Mouse (Mus musculus) liver, adult 2 months (tissue): ENCODE data around the gene Gm27021. TPM values are rescaled to one million over a fixed set of nuclear protein-coding genes. Genes with fewer than 3 reads are reported as not detected.

ENCODE experiments used
- DNase-seq: peaks from one replicate; pipeline ENCODE4 v3.0.0-alpha.2; 2011; ENCODE audit warnings: low read depth, low spot score; ENCODE audit errors: extremely low read depth
- H3K27ac ChIP-seq: fragments of 200-500 bp; replicated peaks from 2 replicates; pipeline ENCODE4 v1.5.1; 2012; ENCODE audit warnings: low read depth, mild to moderate bottlenecking, control low read depth, inconsistent platforms, low read length; ENCODE audit not compliant: insufficient read depth
- H3K27me3 ChIP-seq: fragments of 200-500 bp; 2 replicates; pipeline ENCODE4 v1.6.1; 2012; ENCODE audit warnings: mild to moderate bottlenecking, moderate library complexity, low read length, inconsistent platforms; ENCODE audit not compliant: control insufficient read depth, insufficient read depth
- H3K36me3 ChIP-seq: fragments of 200-500 bp; 2 replicates; pipeline ENCODE4 v1.6.1; 2012; ENCODE audit warnings: low read length, inconsistent platforms; ENCODE audit not compliant: control insufficient read depth, insufficient read depth
- H3K4me1 ChIP-seq: fragments of 200-500 bp; 2 replicates; pipeline ENCODE4 v1.6.1; 2011; ENCODE audit warnings: low read length; ENCODE audit not compliant: control insufficient read depth, insufficient read depth
- H3K4me3 ChIP-seq: fragments of 200-500 bp; 2 replicates; pipeline ENCODE4 v1.5.1; 2011; ENCODE audit warnings: low read depth, mild to moderate bottlenecking, control low read depth, low read length, moderate library complexity; ENCODE audit not compliant: insufficient read depth
- H3K79me2 ChIP-seq: fragments of 200-500 bp; 2 replicates; pipeline ENCODE4 v1.6.1; 2012; ENCODE audit warnings: inconsistent platforms, mild to moderate bottlenecking, low read length, moderate library complexity; ENCODE audit not compliant: control insufficient read depth, insufficient read depth
- H3K9ac ChIP-seq: fragments of 200-500 bp; 2 replicates; pipeline ENCODE4 v1.6.1; 2012; ENCODE audit warnings: low read depth, mild to moderate bottlenecking, control low read depth, inconsistent platforms, low read length
- CTCF ChIP-seq: fragments of 200-500 bp; IDR thresholded peaks from 2 replicates; pipeline ENCODE4 v1.5.1; 2011; ENCODE audit warnings: low read depth, low read length, control low read depth
- POLR2A ChIP-seq: fragments of 200-500 bp; IDR thresholded peaks from 2 replicates; pipeline ENCODE4 v1.6.1; 2011; ENCODE audit warnings: low read length, control low read depth; ENCODE audit not compliant: insufficient read depth; ENCODE audit errors: extremely low read depth
- WGBS: fragments of 180-500 bp; shearing (Covaris S2); methylation state at CpG from one replicate; pipeline ENCODE4 v1.1.7; 2018; 5-methylcytosine and 5-hydroxymethylcytosine counted together
- polyA plus RNA-seq: library from polyadenylated mRNA; depleted of rRNA; stranded (reverse); fragments of >200 nt; gene quantifications from 2 replicates; pipeline ENCODE4 v1.2.3, GENCODE M21; 2012
- total RNA-seq: library from RNA; depleted of rRNA; stranded (reverse); fragments of >200 nt; gene quantifications from 2 replicates; pipeline ENCODE4 v1.2.3, GENCODE M21; 2014

Gene Gm27021
- total and polyA plus RNA-seq, 2 experiments: not detected

DNA sequence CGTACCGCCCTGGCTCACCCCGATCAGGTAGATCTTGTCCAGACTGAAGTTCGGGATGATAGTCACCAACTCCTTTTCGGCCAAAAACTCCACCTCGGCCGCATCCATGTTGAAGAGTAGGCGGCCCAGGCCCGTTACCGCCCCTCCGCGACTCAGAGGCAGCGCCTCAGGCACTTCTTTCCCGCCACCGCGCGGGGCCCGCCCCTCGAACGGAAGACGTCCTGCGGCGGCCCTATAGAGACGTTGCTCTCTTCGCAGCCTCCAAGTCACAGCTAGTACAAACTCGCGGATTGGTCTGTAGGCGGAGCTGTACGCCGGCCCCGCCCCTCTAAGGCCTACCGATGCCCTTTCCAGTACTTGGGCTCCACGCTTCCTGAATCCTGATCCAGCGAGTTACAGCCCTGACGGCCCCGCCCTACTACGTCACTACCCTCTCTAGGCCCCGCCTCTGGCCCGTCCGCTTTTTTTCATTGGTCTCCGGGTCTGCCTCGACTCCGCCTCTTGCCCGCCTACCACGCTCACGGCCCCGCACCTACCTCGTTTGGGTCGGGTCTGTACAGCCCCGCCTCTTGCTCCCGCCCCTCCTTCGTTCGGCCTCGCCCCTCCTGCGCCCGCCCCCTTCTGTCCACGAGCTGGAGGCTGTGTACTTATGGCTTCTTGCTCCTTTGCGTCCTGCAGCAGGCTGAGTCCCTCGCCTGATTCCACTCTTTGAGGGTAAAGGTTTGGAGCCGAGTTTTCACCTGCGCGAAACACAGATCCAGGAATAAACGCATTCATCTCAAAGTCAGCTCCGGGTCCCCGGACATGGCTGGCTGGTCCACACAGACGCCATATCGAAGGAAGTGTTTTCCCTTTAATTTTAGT is 78.7 kb downstream of the Gm27021 start, which contains the start of gene Gins2:
TSS of gene Gins2 (minus strand) at position 397 of the 864 bp plus-strand sequence.
- H3K4me3 ChIP-seq: peak within 1 kb of the TSS; percentile 60
- H3K9ac ChIP-seq: peak within 1 kb of the TSS; percentile 55
- no peaks in the 10 kb centered on the region for H3K27me3 ChIP-seq
- H3K27ac ChIP-seq: no peak within 1 kb of the TSS
- H3K36me3 ChIP-seq: no peaks in the 10 kb centered on the region
- no peaks in the 10 kb centered on the region for H3K79me2 ChIP-seq
- WGBS: under 1% methylated on average over 67 of the region's 67 CpGs
- TF ChIP-seq POLR2A: 0 out of 2 replicates have a peak, but pooled peaks have one; percentile 6
- no peak for TF ChIP-seq CTCF
- H3K4me1 ChIP-seq: 0 out of 2 replicates have a peak, but pooled peaks cover 1% of the 10 kb centered on the region
- peak; percentile 96 for DNase-seq

- Histone ChIP-seq H3K27me3 (no peaks in the 10 kb centered on the region), H3K9ac (no peak overlapping the region), H3K27ac (no peak overlapping the region), H3K4me3 (no peak overlapping the region), H3K36me3 (no peaks in the 10 kb centered on the region), H3K79me2 (no peaks in the 10 kb centered on the region), H3K4me1 (0 out of 2 replicates have a peak, but pooled peaks cover 1% of the 10 kb centered on the region)
- TF ChIP-seq POLR2A (no peak), CTCF (no peak)
- DNase-seq: no peak
- WGBS: 92% methylated on average over 10 of the region's 10 CpGs
Measured at GRCm38 (mm10) chr8:120585521-120585920, 82.4 kb downstream of the Gm27021 start.

- no peak overlapping the region for H3K4me3 ChIP-seq
- peaks cover 21% of the 10 kb centered on the region for H3K36me3 ChIP-seq
- no peak overlapping the region for H3K27ac ChIP-seq
- H3K27me3 ChIP-seq: no peaks in the 10 kb centered on the region
- 93% methylated on average over 8 of the region's 8 CpGs for WGBS
- DNase-seq: no peak
- H3K9ac ChIP-seq: no peak overlapping the region
- no peaks in the 10 kb centered on the region for H3K79me2 ChIP-seq
- no peaks in the 10 kb centered on the region for H3K4me1 ChIP-seq
- TF ChIP-seq POLR2A: no peak
- no peak for TF ChIP-seq CTCF
Measured at GRCm38 (mm10) chr8:120581811-120582210, 86.1 kb downstream of the Gm27021 start.

DNA sequence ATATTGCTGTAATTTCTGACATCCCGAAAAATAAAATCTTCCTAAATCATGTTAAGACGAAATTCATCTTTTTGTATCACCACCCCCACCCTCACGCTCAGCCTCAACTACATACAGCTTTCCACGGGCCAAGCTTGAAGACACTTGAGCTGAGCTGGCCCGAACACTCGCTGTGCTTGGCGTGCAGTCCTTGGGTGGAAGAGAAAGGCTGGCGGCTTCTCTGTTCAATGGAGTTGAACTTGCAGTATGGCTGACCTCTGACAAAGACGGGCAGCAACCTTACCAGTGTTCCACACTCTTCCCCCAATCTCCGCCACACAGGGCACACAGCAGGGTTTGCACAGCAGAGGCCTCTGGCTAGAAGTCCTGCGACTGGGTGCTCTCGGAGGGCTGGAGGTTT is 86.5 kb downstream of the Gm27021 start:
- no peaks in the 10 kb centered on the region for H3K79me2 ChIP-seq
- no peaks in the 10 kb centered on the region for H3K27me3 ChIP-seq
- no peaks in the 10 kb centered on the region for H3K4me1 ChIP-seq
- H3K27ac ChIP-seq: no peak overlapping the region
- no peak overlapping the region for H3K9ac ChIP-seq
- peaks cover 25% of the 10 kb centered on the region for H3K36me3 ChIP-seq
- DNase-seq: no peak
- no peak overlapping the region for H3K4me3 ChIP-seq
- TF ChIP-seq CTCF (no peak), POLR2A (no peak)
- 95% methylated on average over 12 of the region's 12 CpGs for WGBS

GRCm38 (mm10) chr8:120580336-120581000 is 87.4 kb downstream of the Gm27021 start:
- Histone ChIP-seq H3K27ac (no peak overlapping the region), H3K9ac (no peak overlapping the region), H3K4me3 (no peak overlapping the region), H3K79me2 (no peaks in the 10 kb centered on the region), H3K36me3 (peaks cover 27% of the 10 kb centered on the region), H3K4me1 (no peaks in the 10 kb centered on the region), H3K27me3 (no peaks in the 10 kb centered on the region)
- TF ChIP-seq CTCF: no peak
- 98% methylated on average over 8 of the region's 8 CpGs for WGBS
- DNase-seq: no peak

DNA sequence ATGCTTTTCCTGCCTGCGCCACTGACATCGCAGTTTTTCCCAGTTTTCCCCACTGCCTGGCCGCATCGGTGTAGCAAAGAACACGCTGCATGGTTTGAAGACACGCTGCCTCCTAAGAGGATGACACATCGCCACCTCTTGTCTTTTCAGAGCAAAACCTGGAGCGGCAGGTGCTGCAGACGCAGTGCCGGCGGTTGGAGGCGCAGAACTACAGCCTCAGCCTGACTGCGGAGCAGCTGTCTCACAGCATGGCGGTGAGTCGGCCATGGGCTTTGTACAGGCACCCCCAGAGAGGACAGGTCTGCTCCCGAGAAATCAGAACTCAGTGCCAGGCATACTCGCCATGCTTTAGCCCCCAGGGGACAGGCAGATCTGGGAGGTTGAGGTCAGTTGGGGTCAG is 90.1 kb downstream of the Gm27021 start:
- H3K4me1 ChIP-seq: no peaks in the 10 kb centered on the region
- no peak overlapping the region for H3K9ac ChIP-seq
- no peaks in the 10 kb centered on the region for H3K79me2 ChIP-seq
- no peak overlapping the region for H3K27ac ChIP-seq
- no peaks in the 10 kb centered on the region for H3K27me3 ChIP-seq
- DNase-seq: no peak
- H3K36me3 ChIP-seq: peaks cover 49% of the 10 kb centered on the region
- H3K4me3 ChIP-seq: no peak overlapping the region
- TF ChIP-seq POLR2A (no peak), CTCF (no peak)
- 98% methylated on average over 17 of the region's 17 CpGs for WGBS
